In genomic region chr9:35423265-35423664, GRCm38 (mm10) we compare ENCODE assay signal across 8 mouse cellular contexts. TPM values are rescaled to one million over a fixed set of nuclear protein-coding genes. Genes with fewer than 3 reads are reported as not detected.
DNase-seq lines count a peak whose midpoint lies in the region; ATAC-seq lines count a peak whose summit lies in the region.

No protein-coding gene starts in this region.

- no peaks in the 10 kb centered on the region for H3K36me3 ChIP-seq in heart, embryonic 13.5 days
- H3K36me3 ChIP-seq in hindbrain, embryonic 15.5 days: no peaks in the 10 kb centered on the region
- no peaks in the 10 kb centered on the region for H3K36me3 ChIP-seq in neural tube, embryonic 11.5 days (ENCODE audit: control insufficient read depth, insufficient read depth, low read length)

- peaks cover 53% of the 10 kb centered on the region for H3K4me1 ChIP-seq in heart, embryonic 13.5 days
- H3K4me1 ChIP-seq in hindbrain, embryonic 15.5 days (replicated peaks): peaks cover 45% of the 10 kb centered on the region
- peaks cover 15% of the 10 kb centered on the region for H3K4me1 ChIP-seq in neural tube, embryonic 11.5 days (ENCODE audit: control insufficient read depth, insufficient read depth, low read length)

- WGBS in heart, embryonic 13.5 days: 47% methylated on average over 4 of the region's 4 CpGs
- WGBS in hindbrain, embryonic 15.5 days: 18% methylated on average over 4 of the region's 4 CpGs
- 14% methylated on average over 4 of the region's 4 CpGs for WGBS in neural tube, embryonic 11.5 days

- no peak for ATAC-seq in heart, embryonic 13.5 days (ENCODE audit: extremely low read depth, insufficient number of reproducible peaks, low FRiP score, low TSS enrichment)
- no peak for ATAC-seq in hindbrain, embryonic 15.5 days (ENCODE audit: low FRiP score, low read depth)
- ATAC-seq in neural tube, embryonic 11.5 days (ENCODE audit: insufficient read depth, low FRiP score, low TSS enrichment): no peak

- H3K9ac ChIP-seq in heart, embryonic 13.5 days: peak overlapping the region; percentile 67
- peak overlapping the region; percentile 22; the same call in 1 of the 2 replicates for H3K9ac ChIP-seq in hindbrain, embryonic 15.5 days
- H3K9ac ChIP-seq in neural tube, embryonic 11.5 days (ENCODE audit: low read length): no peak overlapping the region; the same call in 1 of the 2 replicates

- 0 out of 2 replicates have a peak, but pooled peaks cover 7% of the 10 kb centered on the region for H3K27me3 ChIP-seq in heart, embryonic 13.5 days (replicated peaks)
- peaks cover 17% of the 10 kb centered on the region for H3K27me3 ChIP-seq in hindbrain, embryonic 15.5 days
- H3K27me3 ChIP-seq in neural tube, embryonic 11.5 days (ENCODE audit: control insufficient read depth, insufficient read depth, low read length): no peaks in the 10 kb centered on the region

- DNase-seq in heart, adult 8-10 months (ENCODE audit: low spot score): no peak
- DNase-seq in T-cell, adult 2 months (ENCODE audit: low spot score): peak; percentile 52
- DNase-seq in neural tube, embryonic 11.5 days (ENCODE audit: low spot score): peak; percentile 25
- no peak for DNase-seq in right cerebral cortex, postnatal 14 days
- DNase-seq in frontal cortex, adult 2 months (ENCODE audit: extremely low spot score in 1 of 2, low spot score in 1 of 2): no peak
- no peak for DNase-seq in kidney, adult 18-20 months

- H3K4me3 ChIP-seq in heart, embryonic 13.5 days: peak overlapping the region; percentile 94
- peak overlapping the region; percentile 92 for H3K4me3 ChIP-seq in hindbrain, embryonic 15.5 days
- peak overlapping the region; percentile 93 for H3K4me3 ChIP-seq in neural tube, embryonic 11.5 days (ENCODE audit: low read depth, low read length)

- H3K27ac ChIP-seq in heart, embryonic 13.5 days (replicated peaks): no peak overlapping the region
- H3K27ac ChIP-seq in hindbrain, embryonic 15.5 days (replicated peaks): no peak overlapping the region; the same call in 1 of the 2 replicates
- peak overlapping the region; percentile 99; the same call in 1 of the 2 replicates for H3K27ac ChIP-seq in neural tube, embryonic 11.5 days (ENCODE audit: low read depth, low read length)

- peak overlapping the region; percentile 78 for H3K4me2 ChIP-seq in heart, embryonic 13.5 days
- peak overlapping the region; percentile 72 for H3K4me2 ChIP-seq in hindbrain, embryonic 15.5 days
- peak overlapping the region; percentile 69 for H3K4me2 ChIP-seq in neural tube, embryonic 11.5 days (ENCODE audit: low read depth)

- H3K9me3 ChIP-seq in heart, embryonic 13.5 days: no peaks in the 10 kb centered on the region
- no peaks in the 10 kb centered on the region for H3K9me3 ChIP-seq in hindbrain, embryonic 15.5 days
- no peaks in the 10 kb centered on the region for H3K9me3 ChIP-seq in neural tube, embryonic 11.5 days (ENCODE audit: control insufficient read depth, low read length)

RNA-seq across cellular contexts. Expression of gene Cdon, which starts 2.3 kb away (rescaled TPM):
- 5.0 and 5.4 TPM in 2 replicates for polyA plus RNA-seq in heart, embryonic 13.5 days (2015; fragmentation: Nextera tagmentation; extraction: Ambion mirVana)
- 10 to 100 TPM in 2 of 4 experiments, 1 to 10 TPM in 2; 8.3 to 11.3 (median 10.3) TPM for total RNA-seq in heart, adult 8-10 months (2022)
- polyA plus RNA-seq in hindbrain, embryonic 15.5 days (2015; fragmentation: Nextera tagmentation; extraction: Ambion mirVana): 2.8 and 5.2 TPM in 2 replicates
- 8.5 and 11.5 TPM in 2 replicates for polyA plus RNA-seq in neural tube, embryonic 11.5 days (2014; fragmentation: Nextera tagmentation; extraction: Ambion mirVana)
- 5.6 and 7.3 TPM in 2 replicates for polyA plus RNA-seq in frontal cortex, adult 2 months (2012; rRNA removed)

Comparison
In these comparisons a context has a peak if more than half of its experiments do, and no peak if none do; other contexts are left out.
1. DNase-seq: peak in T-cell, adult 2 months (single experiment) and neural tube, embryonic 11.5 days (single experiment); none in heart, adult 8-10 months (single experiment), right cerebral cortex, postnatal 14 days (single experiment), frontal cortex, adult 2 months (0 of 2) and kidney, adult 18-20 months (single experiment).
2. Peak in every context shown above with its lines, with median percentiles within 50 percentile points of each other: H3K4me2 ChIP-seq and H3K4me3 ChIP-seq.